Mouse (Mus musculus) frontal cortex, postnatal 10 days (tissue): ENCODE data around the gene Acot7.

Experiments
- DNase-seq, 2 experiments: peaks; one replicate each; pipeline ENCODE4 v3.0.0; 2022; ENCODE audit warnings: low spot score in 2 of 2, mixed read lengths in 1 of 2

Acot7 gene

DNA sequence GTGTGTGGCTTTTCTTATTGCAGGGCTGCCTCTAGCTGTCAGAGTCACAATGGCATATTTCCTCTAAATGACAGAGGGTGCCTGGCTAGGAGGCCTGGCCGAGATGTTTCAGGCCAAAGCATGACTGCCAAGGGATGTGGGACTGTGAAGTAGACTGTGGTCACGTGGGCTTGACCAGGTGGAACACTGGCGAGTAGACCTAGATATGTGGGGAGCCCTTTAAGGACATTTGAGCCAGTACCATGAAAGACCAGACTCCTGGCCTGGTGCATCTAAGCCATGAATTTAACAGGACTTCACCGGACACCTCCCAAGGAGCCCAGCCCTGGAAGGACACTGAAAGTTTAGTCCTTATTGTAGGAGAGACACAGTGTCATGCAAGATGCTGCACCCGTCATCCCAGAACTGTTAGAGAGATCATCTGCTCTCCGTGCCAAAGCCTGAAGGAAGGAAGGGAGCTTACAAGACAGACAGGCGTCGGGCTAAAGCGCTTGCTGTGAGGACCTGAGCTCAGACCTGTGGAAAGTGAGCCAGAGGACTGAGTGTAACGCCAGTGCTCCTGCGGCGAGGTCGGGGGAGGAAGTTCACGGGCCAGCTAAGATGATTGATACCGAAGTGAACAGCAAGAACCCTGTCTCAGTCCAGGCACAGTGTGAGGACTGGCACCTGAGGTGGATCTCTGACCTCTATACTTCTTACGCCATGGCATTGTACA, 2.2 kb downstream of the Acot7 start:
- no peak for DNase-seq

DNA sequence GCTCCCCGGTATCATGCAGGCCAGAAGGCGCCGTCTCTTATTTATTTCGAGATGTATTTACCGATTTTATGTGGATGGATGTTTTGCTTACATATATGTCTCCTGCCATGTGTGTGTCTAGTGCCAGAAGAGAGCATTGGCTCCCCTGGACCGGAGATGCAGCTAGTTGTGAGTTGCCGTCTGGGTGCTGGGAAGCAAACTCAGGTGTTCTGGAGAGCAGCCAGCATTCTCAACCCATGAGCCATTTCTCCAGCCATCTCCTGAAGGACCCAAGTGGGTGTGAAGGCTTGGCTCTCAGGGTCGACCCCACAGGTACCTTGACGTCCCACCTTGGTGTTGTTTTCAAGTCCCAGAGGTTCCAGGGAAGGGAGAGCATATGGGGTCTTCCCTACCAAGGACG, 4.3 kb downstream of the Acot7 start:
- DNase-seq: no peak

DNA sequence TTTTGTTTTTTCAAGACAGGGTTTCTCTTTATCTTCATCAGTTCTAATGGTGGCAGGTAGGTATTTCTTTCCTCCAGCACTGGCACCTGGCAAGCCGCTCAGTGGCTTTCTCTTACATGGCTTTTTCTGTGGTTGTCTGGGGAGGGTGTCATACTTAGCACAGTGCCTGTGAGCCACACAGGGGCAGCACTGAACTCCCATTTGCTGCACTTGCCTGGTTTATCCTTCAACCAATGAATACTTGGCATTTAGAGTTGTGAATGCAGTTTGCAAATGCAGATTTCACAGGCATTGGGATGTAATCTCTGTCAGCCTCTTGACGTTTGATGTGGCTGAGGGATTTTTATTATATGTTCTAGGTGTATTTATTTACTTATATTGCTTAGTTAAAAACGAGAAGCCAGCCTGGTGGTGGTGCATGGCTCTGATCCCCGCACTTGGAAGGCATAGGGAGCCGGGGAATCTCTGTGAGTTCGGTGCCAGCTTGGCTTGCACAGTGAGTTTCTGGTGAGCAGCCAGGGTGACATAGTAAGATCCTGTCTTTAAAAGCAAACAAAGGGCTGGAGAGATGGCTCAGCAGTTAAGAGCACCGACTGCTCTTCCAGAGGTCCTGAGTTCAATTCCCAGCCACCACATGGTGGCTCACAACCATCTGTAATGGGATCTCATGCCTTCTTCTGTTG, 6.6 kb downstream of the Acot7 start:
- no peak for DNase-seq

DNA sequence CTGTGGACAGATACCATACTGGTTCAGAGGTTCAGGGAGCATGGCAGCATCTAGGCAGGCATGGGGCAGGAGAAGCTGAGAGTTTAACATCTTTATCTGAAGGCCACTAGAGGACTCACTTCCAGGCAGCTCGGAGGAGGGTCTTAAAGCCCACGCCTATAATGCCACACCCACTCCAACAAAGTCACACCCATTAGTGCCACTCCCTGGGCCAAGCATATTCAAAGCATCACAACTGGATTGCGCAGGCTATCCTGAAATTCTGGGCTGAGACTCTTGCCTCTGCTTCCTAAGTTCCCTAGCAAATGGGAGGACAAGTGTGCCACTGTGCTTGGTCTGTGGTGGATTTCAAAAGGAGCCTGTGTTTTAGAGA, 7.2 kb downstream of the Acot7 start:
- no peak for DNase-seq

DNA sequence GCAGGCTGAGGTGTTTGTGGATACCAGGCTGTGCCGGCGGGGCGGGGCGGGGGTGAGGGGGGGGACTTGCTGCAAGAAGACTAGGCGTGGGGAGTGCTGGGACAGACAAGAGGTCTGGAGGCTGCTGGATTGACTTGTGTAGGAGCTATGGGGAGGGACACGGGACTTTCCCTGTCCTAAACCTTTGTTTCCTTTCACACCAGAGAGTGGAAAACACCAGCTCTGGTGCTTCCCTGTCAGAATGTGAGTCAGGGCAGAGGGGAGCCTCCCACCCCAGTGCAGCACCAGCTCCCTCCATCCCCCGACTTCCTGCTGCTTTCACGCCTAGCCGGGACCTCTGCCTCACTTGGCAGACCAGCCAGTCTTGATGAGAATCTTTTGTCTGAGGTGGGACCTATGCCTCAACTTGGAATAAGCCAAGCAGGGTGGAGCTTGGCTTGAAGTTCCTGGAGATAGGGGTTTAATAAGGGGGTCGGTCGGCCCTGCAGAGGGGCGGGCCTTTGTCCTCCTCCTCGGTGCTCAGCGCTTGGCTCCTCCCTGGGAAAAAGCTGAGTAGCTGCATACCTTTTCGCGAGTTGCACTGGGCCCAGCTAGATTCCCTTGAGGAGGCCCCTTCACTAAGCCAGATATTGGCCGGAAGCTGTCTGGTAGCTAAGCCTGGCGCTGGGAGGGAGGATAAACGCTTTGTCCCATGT, 7.7 kb downstream of the Acot7 start:
- DNase-seq: no peak

DNA sequence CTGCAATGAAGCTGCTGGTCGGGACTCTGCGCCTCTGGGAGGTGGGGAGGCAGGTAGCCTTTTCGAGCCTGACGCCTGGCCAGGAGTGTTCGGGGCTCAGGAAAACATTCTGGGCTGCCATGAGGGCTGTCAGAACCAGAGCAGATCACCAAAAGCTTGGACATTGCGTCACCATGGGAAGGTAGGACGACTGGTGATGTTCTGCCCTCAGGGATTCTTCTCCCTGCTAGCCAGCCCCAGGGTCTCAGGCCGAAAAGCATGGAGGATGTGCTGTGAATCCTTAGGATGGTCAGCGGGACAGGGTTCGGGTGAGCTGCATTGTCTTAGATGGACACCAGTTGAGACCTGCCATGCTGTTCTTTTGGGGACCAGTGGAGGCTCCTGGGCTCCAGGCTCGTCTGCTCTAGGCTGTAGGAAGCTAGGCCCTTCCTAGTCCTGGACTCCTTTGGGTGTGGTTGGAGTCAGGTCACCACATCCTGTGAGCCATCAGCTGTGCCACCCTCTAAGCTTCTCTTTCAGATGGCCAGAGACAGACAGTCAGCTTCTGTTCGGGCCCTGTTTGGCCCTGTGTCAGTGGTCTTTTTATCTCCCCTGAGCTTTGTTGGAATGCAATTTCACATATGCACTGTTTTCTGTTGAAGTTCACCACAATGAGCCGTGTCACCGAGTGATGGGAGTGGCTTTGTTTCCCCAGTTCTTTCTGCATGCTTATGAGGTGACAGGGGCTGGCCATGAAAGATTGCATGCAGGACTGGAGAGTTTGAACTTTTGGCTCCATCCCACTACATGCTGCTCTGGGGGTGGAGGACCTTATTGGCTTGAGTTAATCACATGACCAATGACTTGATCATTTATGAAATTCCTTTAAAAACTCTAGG, 8.5 kb downstream of the Acot7 start:
- no peak for DNase-seq

DNA sequence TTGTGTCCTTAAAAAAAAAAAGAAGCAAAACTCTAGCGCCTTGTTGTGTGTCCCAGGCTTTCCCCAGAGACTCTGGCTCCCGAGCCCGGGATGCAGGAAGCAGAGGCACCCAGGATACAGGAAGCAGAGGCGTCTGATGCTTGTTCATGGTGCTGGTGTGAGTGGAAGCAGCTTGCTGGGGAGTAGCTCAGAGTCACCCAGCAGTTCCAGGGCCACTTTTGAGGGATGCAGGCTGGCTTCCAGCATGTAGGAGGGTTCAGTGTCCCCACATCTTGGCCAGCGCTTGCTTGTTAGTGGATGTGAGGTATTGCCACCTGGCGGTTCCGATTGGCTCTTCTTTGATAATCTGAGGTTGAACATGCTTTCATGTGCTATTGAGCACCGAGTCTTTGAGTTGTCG, 9.2 kb downstream of the Acot7 start:
- DNase-seq: no peak

DNA sequence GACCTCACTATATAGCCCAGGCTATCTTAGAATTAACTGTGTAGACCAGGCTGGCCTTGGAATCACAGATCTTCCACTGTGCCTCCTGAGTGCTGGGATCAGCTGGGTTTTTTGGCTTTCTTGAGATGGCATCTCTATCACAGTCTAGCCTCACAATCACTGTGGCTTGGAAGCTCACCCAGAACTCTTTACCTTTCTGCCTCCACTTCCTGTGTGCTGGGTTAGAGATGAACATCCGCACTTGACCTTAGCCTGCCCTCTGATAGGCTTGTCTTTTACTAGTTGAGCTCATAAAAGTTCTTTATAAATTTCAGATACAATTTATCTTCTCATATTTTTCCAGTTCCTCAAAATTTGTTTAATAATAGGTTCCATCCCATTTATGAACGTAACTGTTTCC, 10.7 kb downstream of the Acot7 start:
- DNase-seq: no peak

DNA sequence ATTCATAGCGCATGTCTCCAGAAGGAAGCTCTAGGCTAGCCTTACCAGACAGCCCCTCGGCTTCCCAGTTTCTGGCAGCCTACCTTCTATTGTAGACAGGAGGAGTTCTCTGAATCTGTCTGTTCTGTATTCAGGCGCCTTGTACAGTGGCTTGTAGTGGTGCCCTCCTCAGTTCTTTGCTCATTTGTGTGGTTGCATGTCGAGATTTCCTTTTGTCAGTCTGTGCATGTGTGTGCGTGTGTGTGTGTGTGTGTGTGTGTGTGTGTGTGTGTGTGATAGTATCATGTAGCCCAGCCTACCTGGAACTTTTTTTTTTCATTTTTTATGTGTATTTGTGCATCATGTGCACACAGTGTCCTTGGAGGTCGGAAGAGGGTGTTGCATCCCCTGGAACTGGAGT, 11.1 kb downstream of the Acot7 start:
- DNase-seq: no peak

DNA sequence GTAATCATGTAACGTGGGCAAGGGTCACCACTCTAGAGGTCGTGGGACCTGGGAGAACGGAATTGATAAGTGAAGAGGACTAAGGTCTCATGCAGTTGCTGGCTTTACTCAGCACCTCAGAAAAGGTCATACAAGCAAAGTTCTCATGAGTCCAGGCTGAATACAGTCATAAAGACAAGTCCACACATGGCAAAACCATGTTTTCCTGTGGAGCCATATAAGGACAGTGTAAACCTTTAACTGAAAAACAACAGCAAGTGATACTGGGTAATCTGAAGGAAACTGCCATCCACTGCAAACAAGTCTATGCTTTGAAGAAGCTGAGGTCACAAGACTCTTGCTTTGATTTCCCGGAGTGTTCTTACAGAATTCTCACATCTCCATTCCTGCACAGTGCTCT, 11.8 kb downstream of the Acot7 start:
- no peak for DNase-seq

DNA sequence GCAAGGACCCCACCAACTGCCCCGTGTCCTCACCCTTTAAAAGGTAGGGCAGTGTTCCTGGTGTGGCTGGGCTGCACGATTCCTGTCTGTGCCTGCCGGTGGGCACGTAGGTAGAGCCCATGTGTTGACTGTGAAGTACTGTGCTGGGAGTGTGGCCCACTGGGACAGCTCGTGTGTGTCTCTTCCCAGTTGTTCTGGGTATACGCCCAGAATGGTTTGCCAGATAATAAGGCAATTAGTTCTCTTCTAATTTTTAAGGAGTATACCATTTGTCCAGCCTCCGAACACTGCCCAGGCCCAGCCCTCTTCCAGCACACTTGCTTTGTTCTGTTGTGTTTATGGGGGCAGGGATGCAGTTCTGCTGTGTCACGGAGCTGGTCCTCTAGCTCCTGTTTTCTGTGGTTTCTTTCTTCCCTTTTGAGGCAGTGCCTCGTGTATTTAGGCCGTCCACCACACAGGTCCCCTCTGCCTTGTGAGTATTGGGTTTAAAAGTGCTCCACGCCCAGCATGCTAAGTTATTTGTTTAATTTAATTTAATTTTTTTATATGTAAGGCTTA, 12.2 kb downstream of the Acot7 start:
- no peak for DNase-seq

DNA sequence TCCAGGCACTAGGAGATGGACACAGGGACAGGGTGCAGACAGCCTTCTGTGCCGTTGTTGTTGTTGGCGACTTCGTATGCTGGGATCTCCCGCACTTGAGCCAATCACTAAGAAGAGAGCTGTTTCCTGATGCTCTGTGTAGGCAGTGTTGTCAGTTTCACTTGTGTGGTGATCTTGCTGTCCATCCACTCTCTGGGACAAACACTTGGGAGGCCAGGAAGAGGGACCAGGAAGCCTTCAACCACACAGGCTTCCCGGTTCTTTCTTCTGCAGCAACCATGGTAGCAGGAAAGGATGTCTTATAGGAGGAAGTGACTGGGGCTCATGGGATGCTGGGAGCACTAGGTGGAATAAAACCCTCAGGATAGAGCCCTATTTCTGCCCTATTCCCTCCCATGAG, 12.8 kb downstream of the Acot7 start:
- DNase-seq: no peak

DNA sequence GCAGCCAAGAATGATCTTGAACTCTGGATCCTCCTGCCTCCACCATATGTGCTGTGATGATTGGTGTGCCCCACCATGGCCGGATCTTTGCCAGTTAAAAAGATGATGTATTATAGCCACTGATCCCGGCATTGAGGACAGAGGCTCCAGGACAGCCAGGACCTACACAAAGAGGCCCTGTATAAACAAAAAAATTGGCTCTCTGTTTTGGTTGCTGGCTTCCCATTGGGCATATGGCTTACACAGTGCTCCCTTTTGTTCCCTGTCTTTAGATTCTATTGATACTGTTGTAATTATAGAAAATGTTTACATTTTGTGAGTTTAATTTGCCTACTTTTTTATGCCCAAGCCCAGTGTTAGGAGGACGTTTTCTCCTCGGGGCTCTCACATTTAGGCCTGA, 14.6 kb downstream of the Acot7 start:
- DNase-seq: no peak

DNA sequence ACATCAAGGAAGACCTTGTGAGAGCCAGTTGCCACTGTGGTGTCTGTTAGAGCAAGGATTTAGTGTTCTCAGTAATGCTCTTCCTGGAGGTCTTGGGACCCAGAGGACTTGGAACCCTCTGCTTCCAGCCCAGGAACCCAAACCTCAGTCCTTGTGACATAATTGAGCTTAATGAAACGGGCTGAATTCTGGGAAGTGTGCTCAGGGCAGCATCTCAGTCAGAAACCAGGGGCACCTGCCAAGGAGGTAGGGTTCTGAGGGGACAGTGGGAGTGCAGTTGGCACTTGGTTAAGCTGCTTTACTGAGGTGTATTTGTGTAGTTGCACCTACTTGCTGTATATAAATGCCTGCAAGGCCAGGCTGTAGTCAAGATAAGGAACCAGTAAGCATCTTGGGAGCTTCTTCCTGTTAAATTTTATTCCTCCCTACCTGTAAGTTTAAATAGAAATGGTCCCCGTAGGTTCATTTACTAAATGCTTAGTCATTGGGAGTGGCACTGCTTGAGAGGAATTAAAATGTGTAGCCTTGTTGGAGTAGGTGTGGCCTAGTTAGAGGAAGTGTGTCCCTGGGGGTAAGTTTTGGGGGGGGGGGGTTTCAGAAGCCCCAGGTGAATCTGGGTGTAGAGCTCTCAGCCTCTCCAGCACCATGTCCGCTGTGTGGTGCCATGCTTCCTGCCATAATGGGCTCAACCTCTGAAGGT, 16.7 kb downstream of the Acot7 start:
- DNase-seq: no peak

DNA sequence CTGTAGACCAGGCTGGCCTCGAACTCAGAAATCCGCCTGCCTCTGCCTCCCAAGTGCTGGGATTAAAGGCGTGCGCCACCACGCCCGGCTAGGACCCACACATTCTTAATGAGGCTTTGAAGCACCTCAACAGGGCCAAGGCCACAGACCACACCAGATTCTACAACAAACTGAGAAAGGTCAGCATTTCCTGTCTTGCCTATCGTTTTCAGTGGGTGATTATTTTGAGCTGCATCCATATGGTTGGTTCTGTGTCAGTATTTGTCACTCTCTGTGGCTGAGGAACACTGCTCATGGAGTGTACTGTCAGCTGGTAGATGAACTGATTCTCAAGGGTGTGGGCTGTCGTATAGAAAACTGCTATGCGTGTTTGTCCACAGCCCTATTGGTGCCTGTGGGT, 18.3 kb downstream of the Acot7 start:
- DNase-seq: no peak

DNA sequence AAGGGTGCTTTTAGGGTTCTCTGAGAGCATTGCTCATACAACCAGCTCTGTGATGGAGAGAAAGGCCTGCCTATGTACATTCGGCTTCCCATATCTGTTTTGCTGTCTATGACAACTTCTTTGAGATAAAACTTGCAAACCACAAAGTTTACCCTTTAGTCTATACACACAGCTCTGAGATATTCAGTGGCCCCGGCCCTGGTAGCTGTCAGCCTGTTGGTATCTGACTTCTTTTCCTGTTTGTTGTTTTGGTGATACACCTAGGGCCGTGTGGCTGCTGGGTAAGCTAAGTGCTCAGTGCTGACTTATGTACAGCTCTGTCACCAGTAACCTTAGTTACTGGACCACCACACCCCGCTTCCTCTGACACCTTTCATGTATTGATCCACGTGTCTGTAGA, 19.6 kb downstream of the Acot7 start:
- no peak for DNase-seq

DNA sequence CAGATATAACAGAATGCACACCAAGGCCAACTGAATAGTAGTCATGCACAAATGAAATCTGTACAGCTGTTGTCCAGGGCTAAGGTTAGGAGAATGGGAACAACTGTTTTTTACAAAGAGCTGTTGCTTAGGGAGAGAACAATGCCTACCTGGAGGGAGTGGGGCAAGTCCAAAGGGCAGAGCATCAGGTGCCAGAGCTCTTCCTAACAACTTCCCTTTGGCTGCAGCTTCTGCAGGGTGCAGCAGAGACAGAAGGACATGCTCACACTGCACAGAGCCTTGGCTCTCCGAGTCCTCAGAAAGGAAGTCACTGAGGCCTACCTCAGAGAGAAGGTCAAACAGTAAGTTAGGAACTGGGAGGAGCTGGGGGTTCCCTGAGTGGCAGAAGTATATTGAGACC, 21.7 kb downstream of the Acot7 start:
- DNase-seq: no peak

DNA sequence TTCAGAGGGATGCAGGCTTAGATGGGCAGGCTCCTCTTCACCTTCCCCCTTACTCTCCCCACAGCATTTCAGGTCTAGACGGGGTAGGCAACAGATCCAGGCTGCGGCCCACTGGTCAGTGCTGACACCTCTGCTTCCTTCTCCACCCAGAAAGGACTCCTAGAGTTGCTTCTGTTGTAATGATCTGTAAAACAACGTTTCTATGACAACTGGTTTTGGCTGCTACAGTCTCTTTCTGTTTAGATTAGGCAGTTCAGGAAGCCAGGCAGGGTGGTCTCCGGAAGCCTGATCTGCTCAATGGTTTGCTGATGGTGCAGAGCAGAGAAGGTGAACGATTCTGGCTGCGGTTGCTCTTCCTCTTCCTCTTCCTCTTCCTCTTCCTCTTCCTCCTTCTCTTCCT, 23.6 kb downstream of the Acot7 start:
- DNase-seq: no peak

DNA sequence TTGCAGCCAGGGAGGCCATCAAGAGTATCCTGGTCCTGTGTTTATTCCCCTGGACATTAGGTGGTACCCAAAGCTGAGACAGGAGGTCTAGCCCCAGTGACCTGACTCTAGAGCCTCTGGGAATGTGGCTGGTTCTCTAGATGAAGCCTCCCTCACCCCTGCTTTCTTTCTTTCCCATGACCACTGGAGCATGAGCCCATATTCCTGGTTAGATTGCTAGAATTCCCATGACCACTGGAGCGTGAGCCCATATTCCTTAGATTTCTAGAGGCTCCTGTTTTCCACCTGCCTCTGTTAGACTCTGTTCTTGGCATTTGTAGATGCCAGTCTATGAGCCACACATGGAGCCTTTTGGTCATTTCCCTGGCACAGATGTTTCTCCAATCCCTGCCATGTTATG, 24.5 kb downstream of the Acot7 start:
- no peak for DNase-seq

DNA sequence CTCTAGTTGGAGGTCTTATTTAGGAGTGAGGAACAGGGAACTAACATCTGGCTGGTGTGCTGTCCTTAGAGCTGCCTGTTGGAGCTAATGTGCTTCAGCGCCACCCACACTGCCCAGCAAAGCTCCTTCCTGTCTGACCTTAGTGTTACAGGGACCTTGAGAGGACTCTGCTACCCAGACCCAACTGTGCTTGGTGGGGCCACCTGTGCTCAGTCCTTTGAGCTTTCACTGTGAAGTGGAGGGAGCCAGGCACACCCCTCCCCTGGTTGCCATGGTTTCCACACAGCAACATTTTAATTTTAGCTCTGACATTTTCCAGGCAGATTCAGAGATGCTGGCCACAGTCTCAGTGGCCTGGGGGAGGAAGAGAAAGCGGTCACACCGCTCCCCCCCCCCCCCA, 25.0 kb downstream of the Acot7 start:
- no peak for DNase-seq

DNA sequence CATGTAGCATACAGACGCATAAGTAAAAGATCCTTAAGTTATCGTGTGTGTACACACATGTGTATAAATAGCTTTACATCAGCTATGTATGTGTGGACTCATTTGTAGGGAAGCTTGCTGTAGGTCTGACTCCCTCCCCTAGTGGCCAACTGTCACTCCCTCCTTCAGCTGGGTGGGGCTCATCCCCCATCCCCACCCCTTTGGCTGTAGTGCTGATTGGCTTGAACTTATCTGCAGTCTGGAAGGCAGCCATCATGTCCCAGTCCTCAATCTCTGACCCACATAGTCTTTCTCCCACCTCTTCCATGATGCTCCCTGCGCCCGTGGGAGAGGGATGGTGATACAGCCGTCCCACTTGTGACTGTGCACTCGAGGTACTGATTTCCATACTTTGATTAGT, 26.7 kb downstream of the Acot7 start:
- peak in 1 of 2 experiments; percentile 5 for DNase-seq
